Mouse (Mus musculus): ENCODE results near the gene Tnfsf4.

Gene Tnfsf4

DNA sequence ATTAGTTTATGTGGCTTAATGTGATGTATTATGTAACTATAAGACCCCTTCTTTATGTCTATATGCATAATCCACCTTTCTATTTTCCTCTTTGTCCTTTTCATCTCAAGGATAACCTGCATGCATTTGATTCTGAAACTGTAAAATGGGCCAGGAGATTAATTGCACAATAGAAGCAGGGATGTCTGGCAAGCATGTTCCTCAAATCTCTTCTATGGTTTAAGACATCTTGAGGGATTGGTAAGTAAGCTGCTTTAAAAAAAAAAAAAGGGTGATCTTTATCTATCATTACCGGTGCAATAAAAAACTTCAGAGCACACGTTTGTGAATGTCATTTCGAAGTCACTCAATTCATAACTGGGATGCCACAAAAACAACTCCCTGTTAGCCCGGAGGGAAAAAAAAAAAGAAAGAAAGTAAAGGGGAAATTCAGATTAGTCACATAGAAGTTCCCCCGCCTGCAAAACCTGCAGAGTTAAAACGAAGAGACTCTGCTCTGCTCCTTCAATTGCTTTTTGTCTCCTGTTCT lies at the start of gene Tnfsf4:
Tnfsf4 (plus strand) TSS at position 479 of the 529 bp plus-strand sequence.
- DNase-seq (ENCODE audit: low read depth, low spot score) = no peak

DNA sequence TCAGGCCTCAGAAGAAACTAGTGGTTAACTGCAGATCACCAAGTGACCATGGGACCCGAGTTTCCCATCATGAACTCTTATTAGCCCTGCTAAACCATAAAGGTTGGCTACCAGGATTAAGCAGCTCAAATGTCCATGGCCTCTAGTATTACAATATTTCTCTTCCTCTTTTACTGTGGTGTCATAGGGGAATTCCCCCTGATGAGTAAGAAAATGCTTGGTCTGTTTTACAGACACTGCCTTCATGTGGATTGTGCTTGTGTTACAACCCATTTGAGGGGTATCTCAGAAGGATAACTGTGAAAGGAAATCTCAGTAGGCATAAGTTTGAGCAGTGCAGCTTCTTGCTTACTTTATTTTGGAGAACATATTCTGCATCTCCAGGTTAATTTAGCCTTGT lies 44.2 kb upstream of the Tnfsf4 start:
- no peak for DNase-seq (ENCODE audit: low read depth, low spot score)

DNA sequence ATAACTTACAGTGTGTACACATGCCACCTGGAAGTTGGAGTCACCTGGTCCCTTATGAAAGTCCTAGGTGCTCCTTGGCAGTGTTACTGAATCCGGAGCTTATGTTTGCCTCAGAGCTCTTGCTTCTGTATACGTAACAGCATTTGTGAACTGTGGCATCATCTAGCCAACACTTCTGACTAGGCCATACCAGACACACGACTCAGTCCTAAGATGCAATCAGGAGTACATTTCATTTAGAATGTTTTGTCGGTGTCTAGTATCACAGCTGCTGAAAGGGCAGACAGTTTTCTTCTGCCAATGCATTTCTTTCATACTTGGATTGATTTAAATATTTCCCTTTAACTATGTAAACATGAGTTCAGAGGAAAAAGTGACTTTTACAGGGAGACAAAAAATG lies 30.2 kb upstream of the Tnfsf4 start:
- DNase-seq (ENCODE audit: low read depth, low spot score) = no peak

DNA sequence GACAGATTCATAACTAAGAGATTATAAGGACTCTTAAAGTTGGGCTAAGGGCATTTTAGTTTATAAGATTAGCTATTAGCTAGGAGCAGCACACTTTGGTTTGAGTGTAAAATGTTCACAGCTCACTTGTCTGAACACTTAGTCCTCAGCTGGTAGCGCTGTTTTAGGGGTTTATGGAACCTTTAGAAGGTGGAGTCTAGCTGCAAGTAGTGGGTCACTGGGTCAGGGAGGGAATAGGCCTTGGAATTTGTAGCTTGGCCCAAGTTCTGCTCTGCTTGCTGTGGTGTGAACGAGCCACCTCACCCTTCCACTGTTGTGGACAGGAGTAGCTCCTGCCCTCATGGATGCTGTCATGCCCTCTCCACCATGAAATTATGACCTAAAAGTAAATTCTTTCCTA lies 23.3 kb upstream of the Tnfsf4 start:
- DNase-seq (ENCODE audit: low read depth, low spot score) = no peak

DNA sequence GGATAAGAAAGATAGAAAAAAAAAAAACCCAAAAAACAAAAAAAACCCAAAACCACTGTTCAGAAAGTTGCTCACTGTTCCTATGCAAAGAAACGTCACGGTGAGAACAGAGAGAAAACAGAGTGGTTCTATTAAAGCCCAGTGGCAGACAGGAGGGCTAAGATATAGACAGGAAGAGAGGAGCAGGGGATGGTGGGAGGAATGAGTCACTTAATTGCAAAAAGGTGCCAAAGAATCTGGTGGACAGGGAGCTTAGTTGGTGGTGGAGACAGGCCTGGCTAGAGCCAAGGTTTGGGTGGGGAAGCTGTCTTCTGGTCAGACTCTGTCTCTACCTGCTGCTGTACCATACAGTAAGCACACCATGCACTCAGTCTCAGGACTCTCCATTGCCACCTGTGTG lies 19.3 kb upstream of the Tnfsf4 start:
- DNase-seq (ENCODE audit: low read depth, low spot score) = no peak

DNA sequence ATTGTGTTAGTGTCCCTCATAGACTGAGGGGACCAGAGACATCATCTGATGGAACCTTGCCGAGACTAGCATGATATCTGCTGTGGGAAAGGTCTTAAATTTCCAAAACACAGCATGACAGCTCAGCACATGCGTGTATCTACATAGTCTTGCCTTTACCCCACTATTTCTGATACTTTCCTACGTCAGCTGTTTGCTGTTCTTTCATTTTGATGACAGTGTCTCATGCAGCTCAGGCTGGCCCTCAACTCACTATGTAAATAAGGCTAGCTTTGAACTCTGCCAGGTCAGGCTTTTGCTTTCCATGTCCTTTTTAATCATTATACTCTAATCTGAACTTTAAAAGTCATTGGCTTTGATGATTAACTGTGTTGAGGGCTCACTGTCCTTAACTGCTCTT lies 16.6 kb upstream of the Tnfsf4 start:
- DNase-seq (ENCODE audit: low read depth, low spot score) = no peak

DNA sequence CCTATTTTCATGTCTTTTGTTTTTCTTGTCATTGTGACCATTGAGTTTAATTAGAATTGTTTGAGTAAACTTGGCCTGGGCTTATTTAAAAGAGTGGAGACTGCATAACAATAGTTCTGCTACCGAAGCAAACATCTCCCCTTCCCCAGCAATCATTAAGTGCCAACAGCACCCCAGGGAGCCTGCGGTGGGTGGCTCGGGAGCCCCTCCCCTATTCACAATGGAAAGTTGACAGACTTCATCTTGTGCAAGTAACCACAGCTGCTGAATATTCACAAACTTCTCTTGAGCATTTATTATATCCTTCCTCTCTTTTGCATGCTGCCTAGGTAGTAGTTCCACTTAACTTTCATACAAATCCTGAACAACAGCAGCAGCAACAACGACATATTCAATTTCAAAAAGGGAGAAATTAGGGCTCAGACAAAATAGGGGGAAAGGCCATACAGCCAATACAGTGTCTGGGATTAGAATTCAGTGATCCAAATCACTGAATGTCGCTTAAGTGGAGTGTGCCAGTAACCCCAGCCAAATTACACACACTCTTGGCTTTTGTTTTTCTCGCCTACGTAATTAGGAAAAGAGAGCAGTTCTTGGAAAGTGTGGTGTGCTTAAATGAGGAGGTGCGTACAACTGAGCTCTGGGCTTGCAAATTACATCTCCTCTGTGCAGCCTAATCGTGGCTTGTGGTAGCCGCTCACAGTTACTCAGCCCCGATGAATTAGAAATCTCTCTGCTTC lies 15.4 kb upstream of the Tnfsf4 start:
- DNase-seq (ENCODE audit: low read depth, low spot score) = no peak

DNA sequence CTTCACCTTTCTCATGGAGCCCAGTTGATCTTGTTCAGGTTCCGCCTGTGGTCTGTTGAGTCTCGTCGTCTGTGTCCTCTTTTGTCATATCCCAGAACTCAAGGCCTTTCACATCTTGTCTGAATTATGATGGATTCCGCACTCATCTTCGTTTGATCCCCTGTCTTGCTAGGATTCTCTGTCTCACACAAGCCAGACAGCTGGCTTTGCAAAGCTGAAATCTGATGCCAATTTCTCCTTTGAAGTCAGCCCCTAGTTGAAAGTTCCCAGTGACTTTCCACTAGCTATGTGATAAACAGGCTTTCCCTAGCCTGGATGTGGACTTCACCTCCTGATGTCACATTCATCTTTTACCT lies 14.8 kb upstream of the Tnfsf4 start:
- peak; percentile 37 for DNase-seq (ENCODE audit: low read depth, low spot score)

DNA sequence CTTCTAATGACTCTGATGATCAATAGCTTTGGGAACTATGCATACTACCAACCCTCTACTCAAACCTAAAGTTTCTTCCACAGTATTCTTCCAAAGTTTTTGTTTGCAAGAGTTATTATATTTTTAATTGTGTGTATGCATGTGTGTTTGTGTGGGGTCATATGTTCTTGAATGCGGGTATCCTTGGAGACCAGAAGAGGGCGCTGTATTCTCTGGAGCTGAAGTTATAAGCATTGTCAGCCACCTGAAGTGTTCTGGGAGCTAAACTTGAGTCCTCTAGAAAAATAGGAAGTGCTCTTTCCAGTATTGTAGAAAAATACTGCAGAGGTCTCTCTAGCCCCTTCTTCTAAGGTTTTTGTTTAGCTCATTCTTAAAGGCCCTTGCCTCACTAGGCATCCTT lies 5.1 kb upstream of the Tnfsf4 start:
- DNase-seq (ENCODE audit: low read depth, low spot score) = no peak

DNA sequence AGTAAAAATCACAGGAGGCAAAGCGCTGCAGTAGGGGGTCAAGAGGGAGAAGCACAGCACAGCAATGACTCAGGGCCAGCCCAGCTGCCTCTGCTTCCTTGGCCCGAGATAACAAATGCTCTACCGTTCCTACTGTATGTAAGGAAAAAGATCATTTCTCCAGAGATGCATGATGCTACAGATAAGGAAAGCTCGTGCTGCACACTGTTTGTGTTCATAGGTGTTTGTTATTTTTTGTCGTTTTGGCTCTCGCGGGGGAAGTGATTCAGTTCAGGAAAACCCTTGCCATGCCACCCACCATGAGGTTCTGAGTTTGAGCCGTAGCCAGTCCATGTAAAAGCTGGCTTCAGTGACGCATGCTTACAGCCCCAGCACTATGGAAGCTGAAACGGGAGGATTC lies 2.3 kb upstream of the Tnfsf4 start:
- no peak for DNase-seq (ENCODE audit: low read depth, low spot score)

DNA sequence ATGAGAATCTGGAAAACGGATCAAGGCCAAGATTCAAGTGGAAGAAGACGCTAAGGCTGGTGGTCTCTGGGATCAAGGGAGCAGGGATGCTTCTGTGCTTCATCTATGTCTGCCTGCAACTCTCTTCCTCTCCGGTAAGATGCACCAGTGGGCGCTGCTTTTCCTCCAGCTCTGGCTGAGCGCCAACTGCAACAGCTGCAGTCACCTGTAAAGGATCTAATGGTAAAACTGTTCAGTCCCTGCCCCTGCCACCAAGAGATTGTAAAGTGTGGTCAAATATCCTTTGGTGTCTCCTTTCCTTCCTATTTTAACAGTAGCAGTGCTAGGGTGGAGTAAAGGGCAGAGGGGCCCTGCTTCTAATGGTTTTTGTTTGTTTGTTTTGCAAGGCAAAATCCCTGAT lies 401 bp downstream of the Tnfsf4 start:
- DNase-seq (ENCODE audit: low read depth, low spot score) = no peak

DNA sequence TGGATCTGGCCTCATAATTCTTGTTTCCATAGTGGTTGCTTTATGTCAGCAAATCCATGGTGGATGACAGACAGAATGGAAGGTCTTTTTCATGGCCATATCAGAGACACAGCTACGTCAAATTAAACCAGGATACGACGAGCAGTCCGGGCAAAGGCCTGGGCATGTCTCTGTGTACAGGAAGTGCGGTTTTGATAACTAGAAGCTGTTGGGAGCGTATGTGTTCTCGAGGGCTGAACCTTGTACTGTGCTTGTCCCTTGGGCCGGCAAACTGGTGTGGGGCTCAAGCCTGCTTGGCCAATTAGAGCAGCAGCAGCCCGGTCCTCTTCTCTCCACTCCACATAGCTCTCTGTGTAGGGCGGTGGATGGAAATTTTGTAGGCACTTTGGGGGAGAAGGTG lies 1.1 kb downstream of the Tnfsf4 start:
- no peak for DNase-seq (ENCODE audit: low read depth, low spot score)

DNA sequence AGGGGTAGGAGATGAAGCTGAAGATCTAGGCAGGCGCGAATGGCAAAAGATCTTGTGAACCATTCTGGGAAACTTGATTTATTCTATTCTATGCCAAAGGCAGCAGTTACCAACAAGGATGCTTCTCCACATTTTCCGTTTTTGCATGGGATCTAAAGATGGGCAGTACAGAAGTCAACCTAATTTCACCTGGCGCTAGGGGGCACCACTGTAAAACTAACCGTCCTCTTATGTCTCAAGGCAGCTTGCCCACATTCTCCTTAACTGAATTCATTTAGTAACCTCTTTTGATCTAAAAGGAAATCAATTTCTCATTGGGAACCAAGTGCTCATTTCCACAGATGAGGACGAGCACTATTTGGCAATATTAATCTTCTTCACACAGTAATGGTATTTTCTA lies 4.9 kb downstream of the Tnfsf4 start:
- DNase-seq (ENCODE audit: low read depth, low spot score) = peak; percentile 45

DNA sequence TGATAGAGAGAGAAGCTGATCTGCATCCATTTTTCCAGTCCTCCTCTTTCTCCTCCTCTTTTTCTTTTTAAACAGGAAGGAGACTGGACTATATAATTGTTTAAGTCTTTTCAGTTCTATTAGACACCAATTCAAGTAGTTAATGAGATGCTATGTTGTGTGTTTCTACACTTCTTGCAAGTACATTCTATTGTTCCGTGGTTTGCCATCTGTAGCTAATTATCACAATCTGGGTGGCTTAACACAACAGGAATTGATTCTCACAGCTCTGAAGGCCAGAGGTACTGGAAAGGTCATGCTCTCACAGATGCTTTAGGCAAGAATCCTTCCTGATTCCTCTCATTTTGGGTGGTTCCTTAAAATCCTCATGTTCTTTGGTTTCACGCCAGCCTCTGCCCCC lies 7.9 kb downstream of the Tnfsf4 start:
- DNase-seq (ENCODE audit: low read depth, low spot score) = no peak

DNA sequence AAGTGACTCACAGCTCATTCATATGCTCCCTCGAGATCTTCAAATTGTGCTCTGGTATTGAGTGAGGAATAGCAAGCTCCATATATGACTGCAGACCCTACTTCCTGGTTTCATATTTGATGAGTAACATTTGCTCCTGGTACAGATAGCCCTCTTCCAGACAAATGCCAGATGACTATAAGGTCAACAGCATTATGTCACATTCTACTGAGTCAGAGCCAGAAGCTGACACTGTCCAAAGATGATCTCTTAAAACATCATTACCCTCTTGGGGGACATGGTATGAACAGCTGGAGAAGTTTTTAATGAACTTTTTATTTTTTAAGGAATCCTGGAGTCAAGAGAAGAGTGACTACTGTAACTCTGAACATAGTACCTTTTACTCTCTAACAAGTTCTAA lies 11.3 kb downstream of the Tnfsf4 start:
- DNase-seq (ENCODE audit: low read depth, low spot score) = no peak

DNA sequence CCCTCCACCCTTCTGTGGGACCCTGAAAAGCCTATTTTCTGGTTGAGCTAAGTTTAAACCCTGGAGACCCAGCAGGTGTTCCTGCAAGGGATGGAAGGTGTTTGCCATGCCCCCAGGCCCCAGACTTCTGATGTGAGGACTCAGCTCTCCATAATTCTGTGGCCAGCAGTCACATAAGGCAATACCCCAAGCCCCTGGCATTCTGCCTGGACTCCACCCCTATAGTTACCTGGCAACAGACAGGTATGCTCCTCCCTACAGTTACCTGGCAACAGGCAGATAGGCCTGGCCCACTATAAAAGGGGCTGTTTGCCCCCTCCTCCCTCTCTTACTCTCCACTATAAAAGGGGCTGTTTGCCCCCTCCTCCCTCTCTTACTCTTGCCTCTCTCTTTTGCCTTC lies 24.7 kb downstream of the Tnfsf4 start:
- DNase-seq (ENCODE audit: low read depth, low spot score) = no peak

DNA sequence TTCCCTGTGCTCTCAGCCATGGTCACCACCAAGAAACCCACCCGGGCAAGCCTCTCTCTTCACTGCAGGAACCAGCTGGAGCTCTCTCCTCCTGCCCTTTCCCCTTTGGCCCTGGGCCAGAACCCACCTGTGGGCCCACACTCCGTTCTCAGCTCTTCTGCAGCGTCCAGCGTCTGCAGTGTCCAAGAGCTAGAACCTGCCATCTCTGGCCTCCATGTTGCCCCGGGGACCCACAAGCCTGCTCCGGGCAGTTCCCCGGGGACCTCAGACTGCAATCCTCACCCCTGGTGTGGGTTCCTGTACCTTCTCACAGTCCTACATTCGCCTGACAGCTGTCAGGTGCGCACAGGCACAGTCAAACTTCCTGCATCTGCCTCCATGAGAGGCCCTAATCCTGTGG lies 25.4 kb downstream of the Tnfsf4 start:
- no peak for DNase-seq (ENCODE audit: low read depth, low spot score)

DNA sequence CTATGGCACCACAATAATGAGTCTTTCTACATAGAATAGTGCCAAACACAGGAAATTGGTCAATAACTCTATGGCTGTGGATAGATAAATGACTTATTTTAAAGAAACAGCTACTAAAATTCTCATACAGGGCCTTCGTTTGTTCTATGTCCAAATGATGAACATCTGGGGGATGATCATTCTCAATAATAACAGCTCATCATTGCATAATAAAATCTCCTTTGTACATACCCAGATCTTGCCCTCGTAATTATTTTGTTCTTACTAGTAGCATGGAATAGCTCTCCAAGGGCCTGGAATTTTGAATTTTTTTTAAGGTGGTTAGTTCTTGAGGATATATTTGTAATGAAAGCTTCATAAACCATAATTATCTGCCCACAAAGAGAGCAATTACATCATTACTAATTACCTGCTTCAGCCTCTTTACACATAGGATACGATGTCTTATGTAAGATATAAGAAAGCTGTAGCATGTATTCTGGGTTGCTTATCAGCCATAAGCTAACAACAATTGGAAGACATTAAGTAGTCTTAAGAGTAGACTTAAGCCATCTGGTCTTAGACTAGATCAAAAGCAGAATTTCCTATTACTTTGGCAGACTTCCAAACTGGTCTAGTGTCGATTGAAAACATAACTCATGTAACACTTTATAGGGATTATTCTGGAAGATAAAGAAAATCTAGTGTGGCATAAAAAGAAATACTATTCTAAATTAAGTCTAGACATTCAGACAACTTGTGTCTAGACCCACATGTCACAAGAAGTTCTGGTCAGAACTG lies 31.3 kb downstream of the Tnfsf4 start:
- no peak for DNase-seq (ENCODE audit: low read depth, low spot score)

DNA sequence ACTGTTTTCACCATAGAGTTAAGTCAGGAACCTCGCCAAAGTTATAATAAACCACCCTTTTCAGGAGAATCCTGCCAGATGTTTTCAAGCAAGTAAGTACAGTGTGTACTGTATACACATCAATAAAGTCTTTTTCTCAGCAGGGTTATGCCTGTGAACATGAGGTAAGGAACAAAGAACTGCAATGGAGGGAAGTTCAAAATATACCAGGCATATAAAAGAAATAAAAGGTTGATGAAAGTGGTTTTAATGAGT lies 31.8 kb downstream of the Tnfsf4 start:
- no peak for DNase-seq (ENCODE audit: low read depth, low spot score)

DNA sequence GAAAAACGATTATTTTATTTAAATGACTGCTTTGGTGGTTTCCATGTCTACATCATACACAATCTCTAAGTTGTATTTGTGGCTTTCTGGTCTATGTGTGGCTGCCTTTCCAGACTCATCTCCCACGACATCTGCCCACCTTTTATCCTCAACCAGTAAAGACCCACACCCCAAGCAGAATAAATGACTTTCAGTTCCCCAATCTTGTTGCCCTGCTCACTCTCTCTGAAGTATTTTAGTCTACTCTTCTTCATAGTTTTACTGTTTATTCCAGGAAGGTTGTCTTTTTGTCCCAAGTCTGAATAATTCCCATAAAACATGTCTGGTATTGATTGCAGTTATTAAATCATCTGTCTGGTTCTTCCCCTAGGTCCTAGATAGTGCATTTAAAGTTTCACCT lies 40.6 kb downstream of the Tnfsf4 start:
- no peak for DNase-seq (ENCODE audit: low read depth, low spot score)

DNA sequence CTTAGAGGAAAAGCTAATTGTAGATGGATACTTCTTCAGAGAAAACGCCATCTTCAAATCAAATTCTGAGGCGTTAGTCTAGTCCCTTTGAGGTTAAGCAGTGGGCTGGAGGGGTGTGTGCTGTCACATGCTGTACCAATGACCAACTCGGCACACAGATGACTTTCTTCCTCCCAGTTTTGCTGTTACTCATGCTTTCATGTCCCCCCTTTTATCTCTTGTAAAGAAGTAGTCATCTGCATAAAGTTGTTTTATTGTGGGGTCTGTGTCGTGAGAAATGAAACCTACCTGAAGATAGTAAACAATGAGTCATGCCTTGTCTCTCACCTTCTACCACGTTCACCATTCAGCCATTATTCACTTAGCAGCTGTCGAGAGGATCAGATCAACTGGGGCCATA lies 41.3 kb downstream of the Tnfsf4 start:
- no peak for DNase-seq (ENCODE audit: low read depth, low spot score)

DNA sequence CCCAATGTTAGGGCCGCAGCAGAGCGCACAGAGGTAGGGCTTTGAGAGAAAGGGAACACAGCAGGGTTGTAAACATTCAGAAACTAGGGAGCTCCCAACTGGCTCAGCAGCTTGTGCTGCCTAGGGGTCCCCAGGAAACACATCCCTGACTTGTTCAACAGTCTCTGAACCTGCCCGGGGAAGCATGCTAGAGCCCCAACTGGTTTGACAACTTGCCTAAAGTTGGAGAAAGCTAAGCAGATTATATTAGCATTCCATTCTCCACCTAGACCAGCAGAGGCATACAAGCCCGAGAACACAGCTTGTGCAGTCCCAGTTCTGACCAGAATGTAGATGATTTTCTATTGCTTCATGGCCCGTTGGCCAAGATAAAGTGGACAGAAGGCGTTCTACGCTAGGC lies 49.6 kb downstream of the Tnfsf4 start:
- DNase-seq (ENCODE audit: low read depth, low spot score) = peak; percentile 10

DNA sequence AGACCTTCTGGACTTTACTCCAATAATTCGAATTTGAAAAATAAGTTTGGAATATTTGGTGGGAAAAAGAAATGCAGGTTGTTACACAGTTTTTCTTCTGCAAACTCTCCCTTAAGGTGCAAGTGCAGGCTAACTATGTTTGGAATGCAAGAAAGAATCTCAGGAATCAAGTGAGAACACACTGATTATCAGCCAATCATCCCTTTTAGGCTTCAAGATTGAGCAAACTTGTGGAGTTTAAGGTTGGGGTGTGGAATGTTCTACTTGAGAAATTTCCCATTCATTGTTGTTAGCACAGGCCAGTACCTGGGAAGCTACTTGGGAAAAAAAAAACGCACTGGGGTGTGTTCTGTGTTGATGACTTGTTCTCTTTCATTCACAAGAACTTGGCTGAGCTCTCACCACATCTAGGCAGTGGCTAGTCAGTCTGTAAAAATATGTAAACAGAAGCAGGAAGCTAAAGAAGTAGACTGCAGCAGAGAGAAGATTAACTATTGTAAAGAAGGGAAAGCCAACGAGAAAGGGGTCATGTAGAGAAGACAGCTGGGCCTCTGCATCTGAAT lies 56.6 kb downstream of the Tnfsf4 start:
- DNase-seq (ENCODE audit: low read depth, low spot score) = no peak

All from mesoderm, embryonic 11.5 days (tissue).